Mouse (Mus musculus) right cerebral cortex, postnatal 4 days (tissue): ENCODE data around the gene Arhgap11a.

Source experiments
- DNase-seq: peaks from one replicate; pipeline ENCODE4 v3.0.0-alpha.2; 2022

The Arhgap11a gene

DNA sequence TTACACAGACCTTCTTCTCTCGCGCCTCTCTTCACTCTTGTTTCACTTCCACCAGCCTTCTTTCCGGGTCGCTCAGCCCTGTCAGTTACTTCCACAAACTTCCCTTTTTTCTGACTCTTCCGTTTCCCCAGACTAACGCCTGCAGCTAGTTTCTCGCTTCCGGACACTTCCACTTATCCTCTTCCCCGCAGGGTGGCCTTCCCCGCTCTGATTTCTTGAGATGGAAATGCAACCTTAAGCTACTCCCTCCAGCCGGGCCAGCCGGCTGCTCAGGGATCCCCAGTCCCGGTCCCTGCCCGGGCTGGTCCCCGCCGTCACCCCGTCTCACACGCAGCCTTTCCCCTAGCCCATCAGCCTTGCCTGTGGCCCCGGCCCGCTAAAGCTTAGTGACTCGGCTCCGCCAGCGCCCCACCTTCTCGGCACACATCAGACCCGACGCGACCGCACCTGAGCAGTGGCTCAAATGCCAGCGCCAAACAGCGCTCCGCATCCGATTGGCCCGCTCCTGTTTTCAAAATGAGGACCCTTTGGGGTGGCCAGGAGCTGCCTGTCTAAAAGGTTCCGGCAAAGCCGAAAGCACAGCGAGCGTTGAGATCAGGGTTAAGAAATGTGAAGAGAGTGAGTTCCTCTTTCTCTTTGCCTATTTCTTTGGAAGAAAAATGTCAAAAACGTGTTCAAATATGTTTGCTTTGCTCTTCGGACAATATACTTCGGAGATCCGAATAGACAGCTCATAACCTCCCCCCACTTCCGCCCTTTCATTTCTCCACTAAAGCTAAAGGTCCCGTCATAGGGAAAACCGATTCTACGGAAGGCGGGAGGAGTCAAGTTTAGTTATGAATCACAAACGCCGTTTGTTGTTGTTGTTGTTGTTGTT is at the start of gene Arhgap11a:
Gene Arhgap11a (minus strand): TSS at position 417 of the 877 bp plus-strand sequence.
- peak; percentile 86 for DNase-seq

DNA sequence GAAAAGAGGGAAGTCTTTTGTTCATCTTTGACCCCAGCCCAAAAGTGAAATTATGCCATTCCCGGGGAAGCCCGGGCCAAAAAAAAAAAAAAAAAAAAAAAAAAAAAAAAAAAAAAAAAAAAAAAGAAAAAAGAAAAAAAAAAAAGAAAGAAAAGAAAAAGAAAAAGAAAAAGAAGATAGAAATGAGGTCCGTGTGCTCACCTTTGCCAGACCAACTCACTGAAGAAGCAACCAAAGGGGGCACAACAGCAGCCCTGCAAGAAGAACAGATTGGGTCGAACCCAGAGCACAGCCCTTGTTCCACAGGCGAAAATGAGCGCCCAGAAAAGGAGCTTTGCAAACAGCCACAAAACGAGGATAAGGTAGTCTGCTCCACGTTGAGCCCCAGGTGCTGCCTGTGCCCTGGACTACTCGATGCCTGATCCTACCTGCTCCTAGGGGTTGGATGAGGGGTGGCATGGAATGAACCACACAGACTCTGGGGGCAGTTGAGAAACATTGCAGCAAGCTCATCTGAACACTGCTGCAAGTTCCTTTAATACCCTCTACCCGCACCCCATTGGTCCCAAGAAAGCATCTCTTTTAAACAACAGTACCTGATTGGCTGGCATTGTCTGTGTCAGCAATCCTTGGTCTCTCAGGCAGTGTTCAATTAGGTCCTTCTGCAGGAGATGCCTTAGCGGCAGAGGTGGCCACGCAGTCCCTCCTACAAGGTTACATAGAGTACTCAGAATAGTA is 45.1 kb upstream of the Arhgap11a start:
- no peak for DNase-seq

DNA sequence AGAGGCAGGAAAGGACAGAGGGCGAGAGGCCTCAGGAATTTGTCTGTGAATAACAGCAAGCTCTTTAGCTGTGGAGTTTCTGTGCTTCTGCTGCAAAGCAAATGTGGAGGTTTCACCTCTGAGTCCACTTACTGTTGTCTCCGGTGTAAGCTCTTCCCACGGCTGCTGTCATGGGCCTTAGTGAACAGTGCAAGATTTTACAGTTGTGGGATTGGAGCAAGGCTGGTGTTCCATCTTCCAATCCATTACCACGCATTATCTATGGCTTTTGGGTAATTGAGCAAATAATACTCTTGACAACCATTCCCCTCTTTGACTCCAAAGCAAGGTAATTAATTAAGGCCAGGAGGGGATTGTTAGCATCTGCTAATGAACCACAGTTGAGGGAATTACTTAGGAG is 38.7 kb upstream of the Arhgap11a start:
- DNase-seq, result no peak

DNA sequence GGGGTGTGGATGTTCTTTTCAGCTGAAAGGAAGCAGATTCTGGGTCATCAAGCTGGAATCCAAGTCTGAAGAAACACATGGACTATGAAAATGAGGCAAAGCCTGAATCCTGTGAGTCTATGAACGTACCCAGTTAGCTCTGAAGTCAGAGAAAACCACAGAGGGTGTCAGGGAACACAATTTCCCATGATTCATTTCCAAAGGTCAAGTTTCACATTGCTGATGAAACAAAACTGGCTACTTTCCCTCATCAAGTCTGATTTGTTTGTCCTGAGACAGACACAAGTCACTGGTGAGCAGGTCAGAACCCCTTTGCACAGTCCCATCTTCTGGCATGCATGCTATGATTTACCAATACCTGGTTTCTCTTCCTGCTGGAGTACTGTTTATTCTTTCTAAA is 37.6 kb upstream of the Arhgap11a start:
- DNase-seq, result no peak

DNA sequence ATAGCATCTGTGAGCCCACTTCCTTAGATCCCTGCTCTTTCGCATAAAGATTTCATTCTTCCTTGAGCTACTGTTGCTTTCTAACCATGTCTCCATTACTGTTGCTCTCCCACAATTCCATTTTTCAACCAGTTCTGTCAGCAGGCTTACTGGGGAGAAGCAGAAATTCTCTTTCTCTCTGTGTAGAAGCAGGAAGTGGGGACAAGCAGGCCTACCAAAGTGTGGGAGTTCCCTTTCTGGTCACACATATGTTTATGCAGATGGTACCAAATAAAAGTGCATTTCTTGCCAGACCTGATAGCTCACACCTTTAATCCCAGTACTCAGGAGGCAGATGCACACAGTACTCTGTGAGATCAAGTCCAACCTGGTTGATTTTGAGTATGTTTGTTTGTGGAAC is 21.7 kb upstream of the Arhgap11a start:
- no peak for DNase-seq

DNA sequence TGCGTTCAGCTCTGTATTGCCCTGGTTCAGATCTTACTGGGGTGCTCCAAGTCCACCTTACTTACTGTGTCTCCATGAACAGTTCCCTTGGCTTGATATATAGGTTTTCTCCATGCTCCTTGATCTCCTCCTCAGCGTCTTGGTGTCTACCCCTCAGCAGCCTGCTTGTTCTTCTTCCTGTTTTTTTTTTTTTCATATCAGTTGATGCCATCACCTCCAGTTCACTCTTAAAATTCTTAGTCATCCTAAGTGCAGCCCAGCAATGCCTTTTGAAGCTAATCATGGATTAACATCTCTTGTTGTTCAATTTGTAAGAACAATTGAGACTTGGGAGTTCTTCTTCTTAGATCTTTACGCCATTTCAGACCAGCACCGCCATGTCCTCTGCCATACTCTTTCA is 19.9 kb upstream of the Arhgap11a start:
- no peak for DNase-seq

DNA sequence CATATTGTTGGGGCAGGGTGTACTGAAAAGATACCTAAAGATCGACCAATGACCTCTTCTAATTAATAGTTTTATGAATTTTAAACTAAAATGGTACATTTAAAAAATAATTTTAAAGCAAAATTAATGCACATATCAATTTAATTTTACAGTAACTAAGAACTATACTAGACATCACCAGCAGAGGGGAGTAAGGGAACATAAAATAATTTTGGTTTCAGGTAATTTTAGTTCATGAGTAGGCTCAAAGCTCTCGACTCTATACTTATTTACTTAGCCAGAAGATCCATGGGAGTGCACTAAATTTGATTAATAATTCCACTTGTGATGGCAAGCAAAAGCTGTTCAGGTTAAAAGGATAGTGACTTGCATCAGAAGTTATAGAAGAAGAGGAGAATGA is 17.7 kb upstream of the Arhgap11a start:
- no peak for DNase-seq

DNA sequence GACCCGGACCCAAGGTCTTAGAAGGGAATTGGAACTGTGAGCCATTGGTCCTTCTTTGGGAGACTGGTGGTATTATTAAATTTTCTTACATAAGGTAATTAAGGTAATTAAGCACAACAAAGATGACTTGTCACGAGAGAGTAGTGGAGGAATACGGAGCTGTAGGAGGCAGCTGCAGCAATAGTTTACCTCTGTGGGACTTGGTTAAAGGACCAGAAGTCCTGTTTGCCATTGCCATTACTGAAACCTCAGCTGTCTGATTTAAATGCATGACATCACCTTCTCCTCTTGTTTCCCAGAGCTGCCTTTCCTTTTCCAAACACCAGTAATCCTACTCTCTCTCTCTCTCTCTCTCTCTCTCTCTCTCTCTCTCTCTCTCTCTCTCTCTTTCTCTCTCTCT is 680 bp upstream of the Arhgap11a start:
- DNase-seq, result peak; percentile 9

DNA sequence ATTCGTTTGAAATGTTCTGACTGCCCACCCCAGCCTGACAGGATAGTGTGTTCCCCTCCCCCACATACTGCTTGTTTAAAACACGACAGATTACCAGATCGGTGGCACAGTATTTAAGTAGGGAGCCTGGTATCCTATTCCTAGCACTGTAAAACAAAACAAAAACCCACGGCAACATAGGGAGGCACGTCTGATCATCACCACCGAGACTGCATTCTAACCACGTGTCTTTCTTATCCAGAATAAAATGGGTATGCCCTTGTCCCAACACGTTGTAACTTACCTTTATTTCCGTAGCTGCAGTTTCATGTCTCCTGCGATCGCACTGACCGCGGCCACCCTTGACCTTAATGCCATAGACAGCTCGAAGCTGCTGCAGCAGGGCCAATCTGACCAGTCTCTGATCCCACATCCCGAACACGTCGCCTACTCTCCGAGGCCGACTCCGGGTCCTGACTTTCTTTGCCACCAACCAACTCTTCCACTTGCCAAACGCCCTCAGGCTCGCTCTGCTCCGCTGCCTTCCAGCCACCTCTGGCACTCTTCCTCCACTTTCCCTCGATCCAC is 700 bp downstream of the Arhgap11a start:
- DNase-seq, result peak; percentile 9

DNA sequence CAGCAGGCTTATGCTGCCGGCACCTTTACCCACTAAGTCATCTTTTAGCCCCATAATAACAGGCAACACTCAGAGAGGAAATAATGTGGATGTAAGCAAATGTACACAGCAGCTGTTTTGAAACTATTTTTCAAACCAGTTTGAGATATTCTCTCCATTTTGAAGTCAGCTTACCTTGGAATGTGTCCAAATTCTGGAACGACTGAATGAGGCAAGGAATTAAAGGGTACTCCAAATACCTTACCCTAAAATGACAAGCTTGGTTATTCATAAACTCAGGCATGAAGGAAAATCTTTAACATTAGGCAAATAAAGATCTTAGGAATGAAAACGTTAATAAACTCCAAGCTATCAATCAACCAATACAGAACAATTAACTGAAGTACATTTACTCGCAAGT is 3.4 kb downstream of the Arhgap11a start:
- no peak for DNase-seq

DNA sequence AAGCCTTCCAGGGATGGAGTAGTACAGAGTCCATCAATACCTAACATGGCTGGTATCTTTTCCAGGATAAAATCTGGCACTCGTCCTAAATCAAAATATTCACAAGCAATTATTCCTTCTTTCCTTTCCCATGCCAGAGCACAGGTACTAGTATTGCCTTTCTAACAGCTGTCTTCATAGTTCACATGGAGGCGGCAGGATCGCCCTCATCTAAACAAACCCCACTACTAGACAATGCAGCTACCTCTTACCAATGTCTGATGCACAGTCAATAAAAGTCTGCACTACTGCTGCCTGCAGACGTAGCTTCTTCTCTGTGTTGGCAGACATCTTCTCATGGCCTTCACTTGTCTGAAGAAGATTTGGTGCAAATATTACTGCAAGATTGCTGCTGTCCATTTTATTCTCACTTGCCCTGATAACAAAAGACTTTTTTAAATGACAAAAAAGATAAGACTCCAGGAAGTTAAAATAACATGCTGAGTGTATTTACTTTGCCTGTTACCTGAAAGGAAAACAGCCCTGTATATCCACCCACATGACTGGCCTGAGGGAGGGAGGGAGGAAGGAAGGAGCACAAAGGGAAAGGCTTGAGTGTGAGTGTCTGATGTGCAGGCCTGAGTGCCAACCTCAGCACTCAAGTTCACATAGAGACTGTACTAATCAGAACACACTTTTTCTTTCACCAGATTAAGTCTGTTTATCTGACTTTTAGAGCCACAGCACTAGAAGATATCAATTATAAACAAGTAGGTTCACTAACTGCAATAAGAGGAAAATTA is 6.6 kb downstream of the Arhgap11a start:
- no peak for DNase-seq

DNA sequence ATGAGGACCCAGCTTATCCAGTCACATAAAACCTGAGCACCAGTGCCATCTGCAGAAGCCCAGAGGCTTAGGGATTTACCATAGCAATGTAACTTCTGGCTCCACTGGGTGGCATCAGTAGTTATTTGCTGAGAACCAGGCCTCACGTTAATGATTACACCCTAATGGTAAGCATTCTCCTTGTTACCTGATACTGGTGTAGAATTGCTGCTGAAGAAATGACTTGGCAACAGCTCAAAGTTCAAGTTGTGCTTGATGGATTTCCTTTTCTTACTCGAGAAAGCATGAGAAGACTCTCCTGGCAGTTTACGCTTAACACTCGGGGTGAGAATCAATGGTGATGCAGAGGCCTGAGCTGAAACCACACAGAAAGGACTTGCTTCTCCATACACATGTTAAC is 9.0 kb downstream of the Arhgap11a start:
- no peak for DNase-seq

DNA sequence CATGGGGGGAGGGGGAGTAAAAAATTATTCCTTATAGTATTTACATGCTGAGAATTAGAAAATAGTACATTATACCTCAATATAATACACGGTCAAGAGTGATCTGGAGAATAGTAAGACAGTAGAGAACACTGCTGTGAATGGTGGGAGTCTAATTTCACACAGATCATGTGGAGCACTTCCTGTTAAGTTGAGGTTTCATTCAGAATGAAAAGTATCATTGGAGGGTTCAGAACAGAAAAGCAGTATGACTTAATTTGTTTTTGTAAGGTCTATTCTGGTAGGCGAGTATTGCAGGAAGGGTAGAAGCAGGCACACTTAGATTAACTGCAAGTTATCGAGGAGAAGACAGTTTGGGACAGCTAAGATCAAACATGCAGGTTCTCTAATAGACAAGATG is 13.2 kb downstream of the Arhgap11a start:
- no peak for DNase-seq

DNA sequence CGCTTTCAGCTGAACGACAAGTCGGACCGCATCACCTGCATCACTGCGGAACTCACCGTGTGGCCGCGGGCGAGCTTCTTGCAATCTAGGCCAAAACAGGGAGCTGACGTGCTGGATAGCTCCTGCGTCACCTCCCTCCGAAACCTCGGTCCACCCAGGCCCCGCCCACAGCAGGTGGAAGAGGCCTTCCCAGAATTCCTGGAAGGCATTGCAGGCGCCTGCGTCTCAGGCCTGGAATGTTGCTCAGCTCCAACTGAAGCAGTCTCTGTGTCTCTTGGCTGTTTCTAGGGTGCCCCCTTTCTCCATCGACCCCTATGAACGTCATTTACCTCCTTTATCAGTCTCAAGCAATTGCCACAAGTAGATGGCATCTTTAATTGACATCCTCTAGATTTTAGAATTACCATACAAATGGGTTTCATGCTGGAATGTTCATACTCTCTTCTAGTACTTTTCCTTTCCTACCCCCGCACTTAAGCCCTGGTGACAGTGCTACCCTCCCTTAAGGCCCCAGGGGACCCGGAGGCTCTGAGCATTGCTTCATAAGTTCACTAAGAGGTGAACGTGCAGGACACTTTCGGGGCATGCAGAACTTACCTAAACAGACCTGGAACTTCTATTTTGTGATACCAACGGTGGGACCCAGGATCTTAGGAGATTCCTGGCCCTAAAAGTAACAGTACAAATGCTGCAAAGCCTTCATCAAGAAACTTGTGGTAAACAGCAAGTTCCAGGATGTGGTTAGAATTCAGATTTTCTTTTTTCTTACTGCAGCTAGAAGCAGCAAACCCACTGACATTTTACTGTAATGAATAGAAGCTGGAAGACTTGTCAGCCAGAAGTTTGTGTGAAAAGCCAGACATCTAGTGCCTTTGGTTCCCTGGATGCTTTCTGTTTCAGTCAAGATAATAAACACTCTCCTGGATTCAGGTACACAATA is 19.2 kb downstream of the Arhgap11a start, which contains the start of gene Scg5:
Gene Scg5 (minus strand): TSS at position 179 of the 940 bp plus-strand sequence.
- DNase-seq, result peak; percentile 82

DNA sequence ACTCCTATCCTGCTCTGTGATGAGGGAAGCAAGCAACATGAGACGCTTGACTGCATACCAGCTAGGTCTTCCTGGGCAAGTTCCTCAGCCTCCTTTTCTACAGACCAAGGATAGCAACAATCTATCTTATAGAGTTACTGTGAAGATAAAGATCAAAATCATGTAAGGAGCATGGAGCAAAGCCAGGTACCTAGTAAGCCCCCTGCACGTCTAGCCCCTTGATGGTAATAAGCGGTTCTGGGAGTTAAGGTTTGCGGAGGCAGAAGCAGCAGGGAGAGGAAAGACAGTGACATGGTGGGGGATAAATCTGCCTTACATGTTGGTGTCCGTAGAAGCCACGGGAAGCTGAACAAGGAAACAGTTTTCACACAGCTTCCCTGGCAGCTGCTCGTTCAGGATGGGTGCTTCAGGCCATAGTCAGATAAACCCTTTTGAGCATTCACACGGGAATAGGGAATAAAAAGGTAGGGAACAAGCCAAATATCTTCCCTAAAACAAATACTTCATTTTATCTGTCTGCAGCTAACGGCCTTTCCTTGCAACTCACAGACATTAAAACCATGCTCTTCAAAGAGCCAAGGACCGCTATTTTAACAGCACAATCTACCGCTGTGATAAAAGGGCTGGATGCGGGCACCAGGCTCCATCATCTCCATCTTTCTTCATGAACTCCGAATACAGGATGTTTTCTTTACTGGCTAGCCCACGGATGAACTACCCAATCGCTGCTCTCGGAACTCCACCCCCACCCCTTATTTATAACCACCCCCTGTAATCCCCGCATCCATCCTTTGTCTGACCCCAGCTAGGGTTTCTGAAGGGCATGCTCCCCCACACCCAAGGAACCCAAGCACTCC is 20.1 kb downstream of the Arhgap11a start:
- no peak for DNase-seq

DNA sequence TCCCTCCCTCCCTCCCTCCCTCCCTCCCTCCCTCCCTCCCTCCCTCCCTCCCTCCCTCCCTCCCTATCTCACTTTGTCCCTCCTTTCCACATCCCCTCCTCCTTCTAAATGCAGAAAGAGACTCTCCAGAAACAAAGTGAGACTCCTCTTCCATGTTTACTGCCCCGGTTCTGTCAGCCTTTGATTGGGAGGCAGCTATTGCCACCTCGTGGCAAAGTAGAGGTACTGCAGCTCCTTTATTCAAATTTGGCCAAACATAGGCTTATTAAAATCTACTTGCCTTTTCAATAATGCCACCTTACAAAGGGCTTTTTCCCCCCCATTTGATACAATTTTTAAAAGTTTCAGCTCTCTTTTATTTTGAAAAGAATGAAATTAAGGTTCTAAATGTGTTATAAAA is 24.6 kb downstream of the Arhgap11a start:
- no peak for DNase-seq

DNA sequence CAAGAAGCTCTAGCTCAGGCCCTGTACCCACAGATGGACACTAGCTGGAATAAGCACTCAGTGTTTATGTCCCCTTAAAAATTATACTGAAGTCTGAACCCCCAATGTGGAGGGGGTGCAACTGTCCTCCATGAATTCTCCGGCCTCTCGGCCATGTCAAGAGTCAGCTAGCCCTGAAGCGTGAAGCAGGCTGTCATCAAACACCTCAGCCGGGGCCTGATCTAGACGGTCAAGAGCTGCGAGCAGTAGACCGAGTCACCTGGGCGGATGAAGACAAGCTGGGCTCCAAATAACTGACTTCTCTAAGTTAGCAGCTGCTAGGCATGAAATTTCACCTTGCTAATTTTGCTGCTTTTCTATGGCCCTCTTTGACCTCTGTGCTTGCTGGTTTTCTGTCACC is 26.1 kb downstream of the Arhgap11a start:
- no peak for DNase-seq

DNA sequence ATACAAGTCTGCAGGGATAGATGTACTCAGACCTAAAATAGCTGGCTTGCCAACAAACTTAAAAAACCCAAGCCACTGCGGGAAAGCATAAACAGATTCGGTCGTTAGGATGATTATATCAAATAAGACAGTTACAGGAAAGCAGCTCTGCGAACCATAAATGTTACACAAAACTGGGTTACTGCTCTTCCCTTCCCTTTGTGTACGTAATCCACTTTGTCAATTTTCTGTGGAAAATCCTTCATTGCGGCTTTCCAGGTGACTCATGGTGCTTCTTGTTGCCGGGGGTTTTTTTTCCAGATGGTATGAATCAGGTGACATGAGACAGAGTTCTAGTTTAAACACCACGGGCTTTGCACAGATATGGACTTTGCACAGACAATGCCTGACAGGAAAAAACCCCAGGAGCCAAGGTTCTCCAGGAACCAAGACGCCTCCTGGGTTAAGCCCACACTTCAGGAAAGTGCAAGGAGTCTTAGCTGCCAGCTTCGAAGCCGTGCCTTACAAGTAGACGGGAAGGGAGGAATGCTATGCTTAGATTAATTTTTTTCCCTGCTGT is 27.2 kb downstream of the Arhgap11a start:
- no peak for DNase-seq

DNA sequence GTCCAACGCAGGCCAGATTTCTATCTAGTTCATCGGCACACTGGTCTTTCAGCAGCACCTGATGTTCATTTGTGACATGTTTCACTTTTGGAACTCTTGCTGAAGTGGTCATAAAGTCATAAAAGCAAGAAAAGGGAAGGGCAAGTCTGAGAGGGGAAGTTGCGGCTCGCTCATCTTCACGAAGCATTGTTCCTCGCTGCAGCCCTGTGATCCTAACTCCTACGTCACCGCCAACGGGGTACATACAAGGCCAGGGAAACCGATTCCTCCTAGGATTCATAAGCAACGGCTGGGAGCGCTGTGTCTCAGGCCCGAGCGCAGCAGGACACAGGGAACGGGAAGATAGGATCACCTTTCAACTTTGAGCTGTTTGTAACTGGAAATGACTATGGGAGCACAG is 28.3 kb downstream of the Arhgap11a start:
- DNase-seq, result no peak
